Mouse (Mus musculus): ENCODE results near the gene Il20rb. TPM values are rescaled to one million over a fixed set of nuclear protein-coding genes. Genes with fewer than 3 reads are reported as not detected.

The Il20rb gene
- polyA plus RNA-seq, 2 experiments = 4.0 to 4.5 TPM

DNA sequence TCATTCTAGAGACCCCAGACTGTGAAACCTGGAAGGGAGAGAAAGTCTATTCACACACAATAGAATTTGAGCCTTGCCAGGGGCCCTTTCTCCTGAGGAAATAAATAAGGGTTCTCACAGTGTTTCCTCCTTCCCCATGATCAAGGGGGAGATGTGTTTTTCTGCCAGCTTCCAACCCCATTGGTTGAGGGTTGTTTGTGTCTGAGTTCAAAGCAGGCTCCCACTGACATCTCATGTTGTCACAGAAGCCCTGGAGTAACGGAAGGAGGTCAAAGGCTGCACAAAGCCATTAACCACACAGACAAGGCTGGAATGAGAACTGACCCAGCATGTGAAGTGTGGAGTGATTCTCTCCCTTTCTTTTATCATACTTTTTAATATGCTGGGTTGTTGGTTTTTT is 69.8 kb downstream of the Il20rb start:
- no peak for ATAC-seq (ENCODE audit: low FRiP score, low read depth)

DNA sequence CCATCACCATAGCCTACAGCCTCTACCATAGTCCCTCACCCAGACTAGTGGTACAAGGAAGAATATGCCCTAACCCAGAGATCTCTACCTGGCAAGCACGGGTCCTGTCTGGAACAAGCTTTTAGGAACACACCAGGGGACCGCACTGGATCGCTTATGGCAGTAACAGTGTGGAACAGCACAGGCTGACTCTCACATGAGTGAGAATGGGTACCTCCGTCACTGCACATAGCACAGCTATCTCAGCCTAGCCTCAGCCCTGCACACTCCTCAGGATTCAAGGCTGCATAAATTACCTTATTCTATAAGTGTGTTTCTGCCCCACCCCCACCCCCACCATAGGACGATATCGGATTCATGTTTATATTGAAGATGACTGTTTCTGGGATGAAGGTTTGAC is 70.3 kb downstream of the Il20rb start:
- 84% methylated on average over 6 of the region's 6 CpGs for WGBS
- Histone ChIP-seq H3K4me2 (replicated peaks; ENCODE audit: low read depth, low read length, severe bottlenecking) (no peak overlapping the region), H3K9me3 (ENCODE audit: control insufficient read depth, low read length) (no peaks in the 10 kb centered on the region), H3K9ac (ENCODE audit: low read depth, low read length, severe bottlenecking) (no peak overlapping the region), H3K36me3 (ENCODE audit: control insufficient read depth, insufficient read depth, low read length) (no peaks in the 10 kb centered on the region), H3K4me1 (ENCODE audit: control insufficient read depth, insufficient read depth, low read length) (no peaks in the 10 kb centered on the region), H3K4me3 (replicated peaks; ENCODE audit: low read length) (no peak overlapping the region), H3K27ac (replicated peaks; ENCODE audit: low read depth, low read length) (no peak overlapping the region), H3K27me3 (ENCODE audit: control insufficient read depth, insufficient read depth, low read length) (no peaks in the 10 kb centered on the region)
- no peak for TF ChIP-seq POLR2A (IDR thresholded peaks at IDR 0.05; ENCODE audit: borderline replicate concordance, extremely low read depth, insufficient read depth, insufficient read length)
- DNase-seq (ENCODE audit: low spot score) (no peak), ATAC-seq (ENCODE audit: low FRiP score, low read depth) (no peak)

More for the DNA sequence above, 69.8 kb downstream of the Il20rb start:
- no peak overlapping the region for H3K4me2 ChIP-seq (replicated peaks; ENCODE audit: low read depth, low read length, severe bottlenecking)
- no peaks in the 10 kb centered on the region for H3K9me3 ChIP-seq (ENCODE audit: control insufficient read depth, low read length)
- H3K9ac ChIP-seq (ENCODE audit: low read depth, low read length, severe bottlenecking) = no peak overlapping the region
- no peak overlapping the region for H3K27ac ChIP-seq (replicated peaks; ENCODE audit: low read depth, low read length)
- H3K36me3 ChIP-seq (ENCODE audit: control insufficient read depth, insufficient read depth, low read length) = no peaks in the 10 kb centered on the region
- WGBS = 67% methylated on average over 1 of the region's 1 CpGs
- no peak overlapping the region for H3K4me3 ChIP-seq (replicated peaks; ENCODE audit: low read length)
- TF ChIP-seq POLR2A (IDR thresholded peaks at IDR 0.05; ENCODE audit: borderline replicate concordance, extremely low read depth, insufficient read depth, insufficient read length) = no peak
- H3K4me1 ChIP-seq (ENCODE audit: control insufficient read depth, insufficient read depth, low read length) = no peaks in the 10 kb centered on the region
- no peak for DNase-seq (ENCODE audit: low spot score)
- no peaks in the 10 kb centered on the region for H3K27me3 ChIP-seq (ENCODE audit: control insufficient read depth, insufficient read depth, low read length)

DNA sequence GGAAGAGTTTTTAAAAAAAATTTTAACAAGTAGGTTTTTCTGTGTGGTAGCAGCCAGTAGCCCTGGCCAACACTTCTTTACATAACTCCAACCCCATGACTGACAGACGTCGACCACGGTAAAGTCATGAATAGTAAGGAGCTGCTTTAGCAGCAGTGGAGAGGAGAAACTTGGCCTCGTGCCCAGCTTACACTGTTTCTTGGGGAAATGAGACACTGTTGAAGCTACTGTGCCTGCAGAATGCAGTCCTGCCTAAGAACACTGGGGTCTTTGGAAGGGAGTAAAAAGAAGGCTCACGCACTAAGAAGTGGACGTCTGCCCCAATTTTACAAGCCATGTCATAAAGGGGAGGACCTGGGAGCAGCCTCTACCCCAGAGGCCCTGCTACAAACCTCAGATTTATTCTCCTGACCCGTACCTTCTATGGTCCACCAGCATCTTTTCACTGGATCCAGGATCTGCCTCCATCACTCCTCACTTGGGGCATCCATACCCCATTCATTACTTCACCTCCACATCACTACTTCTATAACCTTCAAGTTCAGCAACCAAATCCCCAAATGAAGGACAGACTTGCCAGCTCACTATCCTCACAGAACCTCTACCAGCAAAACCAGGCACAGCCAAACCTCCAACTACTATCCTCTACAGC is 71.1 kb downstream of the Il20rb start:
- Histone ChIP-seq H3K4me2 (replicated peaks; ENCODE audit: low read depth, low read length, severe bottlenecking) (no peak overlapping the region), H3K9ac (ENCODE audit: low read depth, low read length, severe bottlenecking) (no peak overlapping the region), H3K9me3 (ENCODE audit: control insufficient read depth, low read length) (no peaks in the 10 kb centered on the region), H3K36me3 (ENCODE audit: control insufficient read depth, insufficient read depth, low read length) (no peaks in the 10 kb centered on the region), H3K4me1 (ENCODE audit: control insufficient read depth, insufficient read depth, low read length) (no peaks in the 10 kb centered on the region), H3K27ac (replicated peaks; ENCODE audit: low read depth, low read length) (no peak overlapping the region), H3K4me3 (replicated peaks; ENCODE audit: low read length) (no peak overlapping the region), H3K27me3 (ENCODE audit: control insufficient read depth, insufficient read depth, low read length) (no peaks in the 10 kb centered on the region)
- TF ChIP-seq POLR2A (IDR thresholded peaks at IDR 0.05; ENCODE audit: borderline replicate concordance, extremely low read depth, insufficient read depth, insufficient read length) = no peak
- WGBS = 25% methylated on average over 7 of the region's 7 CpGs
- DNase-seq (ENCODE audit: low spot score) (peak; percentile 88), ATAC-seq (ENCODE audit: low FRiP score, low read depth) (peak; percentile 57; the same call in 1 of the 2 replicates)

Other genes with a start within 250 kb of the Il20rb start
- gene Nck1, start 59.3 kb upstream of the Il20rb start, polyA plus RNA-seq (2012; rRNA removed) = 26.5 and 49.3 TPM in 2 replicates
- 67.3 and 83.7 TPM in 2 replicates for gene Nck1, start 59.3 kb upstream of the Il20rb start, polyA plus RNA-seq (2014; fragmentation: Nextera tagmentation; extraction: Ambion mirVana)
- 1.8 and 2.2 TPM in 2 replicates for gene Slc35g2, start 84.3 kb upstream of the Il20rb start, polyA plus RNA-seq (2012; rRNA removed)
- 3.0 and 4.1 TPM in 2 replicates for gene Slc35g2, start 84.3 kb upstream of the Il20rb start, polyA plus RNA-seq (2014; fragmentation: Nextera tagmentation; extraction: Ambion mirVana)
- 23.9 and 35.0 TPM in 2 replicates for gene Stag1, start 111.0 kb upstream of the Il20rb start, polyA plus RNA-seq (2012; rRNA removed)
- gene Stag1, start 111.0 kb upstream of the Il20rb start, polyA plus RNA-seq (2014; fragmentation: Nextera tagmentation; extraction: Ambion mirVana) = 45.5 and 50.9 TPM in 2 replicates

Measured in limb, embryonic 14.5 days (tissue).